Mouse (Mus musculus) embryonic facial prominence, embryonic 13.5 days (tissue): ENCODE data around the gene Rbm20. TPM values are rescaled to one million over a fixed set of nuclear protein-coding genes. Genes with fewer than 3 reads are reported as not detected.
A peak's percentile ranks its signal among the peaks of the same experiment; 100 is the strongest.

Source experiments
- ATAC-seq: fragments of 200-750 bp; cut with Nextera tagmentation; 2 replicates; pipeline ENCODE4 v1.8.0; 2017; ENCODE audit warnings: low read depth; ENCODE audit not compliant: insufficient number of reproducible peaks, insufficient read depth, low FRiP score, low TSS enrichment
- H3K27ac ChIP-seq: fragments of 300-500 bp; sonication (generic); 2 replicates; pipeline ENCODE4 v1.5.1; 2015; ENCODE audit warnings: moderate library complexity, mild to moderate bottlenecking, inconsistent platforms
- H3K27me3 ChIP-seq: fragments of 300-500 bp; sonication (generic); 2 replicates; pipeline ENCODE4 v1.6.1; 2015; ENCODE audit warnings: mild to moderate bottlenecking, inconsistent platforms
- H3K36me3 ChIP-seq: fragments of 300-500 bp; sonication (generic); 2 replicates; pipeline ENCODE4 v1.6.1; 2015; ENCODE audit warnings: mild to moderate bottlenecking, inconsistent platforms
- H3K4me1 ChIP-seq: fragments of 300-500 bp; sonication (generic); 2 replicates; pipeline ENCODE4 v1.6.1; 2015; ENCODE audit warnings: inconsistent platforms
- H3K4me2 ChIP-seq: fragments of 300-500 bp; sonication (generic); 2 replicates; pipeline ENCODE4 v1.6.1; 2015; ENCODE audit warnings: moderate library complexity, mild to moderate bottlenecking, inconsistent platforms
- H3K4me3 ChIP-seq: fragments of 300-500 bp; sonication (generic); 2 replicates; pipeline ENCODE4 v1.5.1; 2015; ENCODE audit warnings: mild to moderate bottlenecking, inconsistent platforms
- H3K9ac ChIP-seq: fragments of 300-500 bp; sonication (generic); 2 replicates; pipeline ENCODE4 v1.6.1; 2015; ENCODE audit warnings: mild to moderate bottlenecking, inconsistent platforms
- H3K9me3 ChIP-seq: fragments of 300-500 bp; sonication (generic); 2 replicates; pipeline ENCODE4 v1.6.1; 2016; ENCODE audit warnings: inconsistent platforms
- WGBS: fragments of 180-500 bp; shearing (Covaris S2); methylation state at CpG from one replicate; pipeline ENCODE4 v1.1.7; 2015; ENCODE audit warnings: mixed read lengths; 5-methylcytosine and 5-hydroxymethylcytosine counted together
- polyA plus RNA-seq: library from polyadenylated mRNA; unstranded; fragments of >200 nt; fragmentation: Nextera tagmentation; extraction: Ambion mirVana; gene quantifications from 2 replicates; pipeline ENCODE4 v1.2.1, GENCODE M21; 2015

Gene Rbm20
- polyA plus RNA-seq, 1 experiment from 2014 or later: 4.2 TPM

DNA sequence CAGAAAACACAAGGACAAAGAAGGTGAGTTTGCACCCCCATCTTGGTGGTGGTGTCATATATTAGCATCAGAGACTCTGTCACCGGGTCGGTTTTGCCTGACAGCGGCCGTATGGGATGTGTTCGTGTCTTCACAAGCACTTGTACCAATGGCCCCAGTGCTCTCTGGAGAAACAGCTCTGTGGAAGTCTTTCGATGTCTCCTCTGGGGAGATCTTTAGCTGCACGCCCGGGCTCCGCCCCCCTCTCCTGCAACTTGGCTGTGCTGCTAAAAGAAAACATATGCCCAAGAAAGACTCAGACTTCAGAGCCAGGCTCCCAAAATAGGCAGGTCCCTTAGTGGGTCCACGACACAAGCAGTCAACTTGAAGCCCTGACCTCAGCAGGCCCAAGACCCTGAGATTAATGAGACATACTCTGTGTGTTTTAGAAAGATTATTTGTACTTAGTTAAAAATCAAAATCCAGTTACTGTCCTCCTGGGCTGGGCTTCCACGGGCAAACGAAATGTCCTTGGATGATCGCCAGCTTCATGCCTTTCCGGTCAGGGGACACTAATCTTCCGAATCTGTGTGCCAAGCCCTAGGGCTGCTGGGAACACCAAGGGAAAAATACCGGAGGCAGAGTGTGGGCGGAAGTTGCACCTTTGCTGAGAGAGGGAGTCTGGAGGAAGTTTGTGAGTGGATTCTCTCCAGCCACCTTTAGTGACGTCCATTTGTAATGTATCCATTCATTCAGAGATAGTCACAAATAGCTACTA lies 173.2 kb downstream of the Rbm20 start:
- no peaks in the 10 kb centered on the region for H3K27me3 ChIP-seq
- peak overlapping the region; percentile 44 for H3K4me2 ChIP-seq
- H3K4me1 ChIP-seq: peaks cover 51% of the 10 kb centered on the region
- 22% methylated on average over 18 of the region's 18 CpGs for WGBS
- H3K27ac ChIP-seq: peak overlapping the region; percentile 90
- H3K9ac ChIP-seq: no peak overlapping the region
- ATAC-seq: 0 out of 2 replicates have a peak, but pooled peaks have one; percentile 28
- no peaks in the 10 kb centered on the region for H3K36me3 ChIP-seq
- H3K4me3 ChIP-seq: no peak overlapping the region
- H3K9me3 ChIP-seq: no peaks in the 10 kb centered on the region

- ATAC-seq: no peak
- H3K9me3 ChIP-seq: no peaks in the 10 kb centered on the region
- peak overlapping the region; percentile 90 for H3K27ac ChIP-seq
- H3K4me1 ChIP-seq: peaks cover 56% of the 10 kb centered on the region
- H3K4me2 ChIP-seq: no peak overlapping the region
- H3K9ac ChIP-seq: 0 out of 2 replicates have a peak overlapping the region, but pooled peaks have one; percentile 12
- no peak overlapping the region for H3K4me3 ChIP-seq
- 64% methylated on average over 13 of the region's 13 CpGs for WGBS
- H3K36me3 ChIP-seq: no peaks in the 10 kb centered on the region
- H3K27me3 ChIP-seq: no peaks in the 10 kb centered on the region
Observed at GRCm38 (mm10) chr19:53851352-53851751, 174.2 kb downstream of the Rbm20 start.

DNA sequence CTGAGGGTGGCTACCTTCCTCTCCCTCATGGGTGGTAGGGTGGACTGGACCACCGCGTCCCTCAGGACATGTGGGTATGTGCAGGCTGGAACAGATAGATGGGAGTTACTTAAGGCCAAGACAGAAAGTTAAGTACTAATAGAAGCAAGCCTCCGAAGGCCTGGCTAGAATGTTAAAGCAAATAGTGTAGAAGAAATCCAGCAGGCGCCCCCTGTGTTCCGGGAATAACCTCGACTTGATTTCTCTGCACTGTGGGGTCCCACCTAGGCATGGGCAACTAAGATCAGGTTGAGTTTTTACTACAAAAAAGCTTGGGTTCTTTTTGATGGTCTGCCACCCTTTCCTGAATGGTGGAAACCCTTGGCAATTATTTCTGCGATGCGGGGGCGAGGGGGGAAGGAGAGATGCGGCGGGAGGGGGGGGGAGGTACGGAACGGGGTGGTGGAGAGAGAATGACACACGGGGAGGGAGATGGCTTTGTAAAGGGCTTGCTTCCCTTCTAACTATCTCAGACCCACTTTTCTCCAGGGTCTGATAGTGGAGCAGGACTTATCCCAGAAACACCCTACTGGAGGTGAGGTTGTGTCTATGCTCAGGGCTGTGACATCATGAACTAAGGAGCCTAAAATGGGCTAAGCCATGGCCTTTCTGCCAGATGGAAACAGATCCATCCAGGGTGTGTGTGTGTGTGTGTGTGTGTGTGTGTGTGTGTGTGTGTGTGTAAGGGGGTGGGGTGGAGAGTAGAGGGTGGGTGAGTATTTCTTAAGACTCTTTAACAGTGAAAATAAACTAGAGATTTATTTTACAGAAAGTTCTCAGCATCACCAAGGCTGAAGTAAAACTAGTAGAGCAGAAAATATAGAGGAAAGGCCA lies 175.0 kb downstream of the Rbm20 start:
- no peak overlapping the region for H3K4me3 ChIP-seq
- H3K27me3 ChIP-seq: no peaks in the 10 kb centered on the region
- no peaks in the 10 kb centered on the region for H3K9me3 ChIP-seq
- WGBS: 81% methylated on average over 13 of the region's 14 CpGs
- no peak overlapping the region for H3K9ac ChIP-seq
- no peak for ATAC-seq
- peaks cover 56% of the 10 kb centered on the region for H3K4me1 ChIP-seq
- H3K4me2 ChIP-seq: peak overlapping the region; percentile 38; the same call in 1 of the 2 replicates
- peak overlapping the region; percentile 90 for H3K27ac ChIP-seq
- H3K36me3 ChIP-seq: no peaks in the 10 kb centered on the region

DNA sequence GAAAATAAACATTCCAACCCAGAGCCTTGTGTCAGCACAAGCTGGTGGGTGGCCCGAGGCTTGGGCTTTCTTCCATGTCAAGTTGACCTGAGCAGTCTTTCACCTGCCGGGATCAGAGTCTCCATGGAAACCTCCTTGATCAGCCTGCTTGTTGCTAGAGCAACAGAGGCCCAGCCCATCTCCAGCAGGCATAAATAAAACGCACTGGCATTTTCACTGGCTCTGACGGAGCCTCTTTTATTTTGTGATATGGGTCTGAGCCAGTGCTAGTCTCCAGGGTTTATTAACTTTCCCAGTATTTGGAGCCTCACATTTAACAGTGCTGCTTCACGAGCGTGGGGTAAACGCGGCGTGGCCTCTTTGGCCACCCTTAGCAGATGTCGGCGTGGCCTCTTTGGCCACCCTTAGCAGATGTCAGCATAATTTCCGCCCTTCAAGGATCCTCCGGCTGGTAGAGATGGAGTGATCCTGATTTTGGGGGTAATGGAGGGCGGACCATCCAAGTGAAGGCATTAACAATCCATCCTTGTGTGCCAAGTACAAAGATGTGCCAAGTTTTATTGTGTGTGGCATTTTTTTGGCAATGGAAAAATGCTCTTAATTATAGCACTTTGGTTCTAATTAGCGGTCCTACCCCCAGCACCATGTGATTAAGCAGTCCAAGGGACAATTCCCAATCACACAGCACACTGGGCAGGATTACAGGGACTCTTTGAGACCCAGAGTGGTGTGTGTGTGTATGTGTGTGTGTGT lies 175.8 kb downstream of the Rbm20 start:
- H3K9ac ChIP-seq: no peak overlapping the region
- peak overlapping the region; percentile 90 for H3K27ac ChIP-seq
- no peak overlapping the region for H3K4me3 ChIP-seq
- no peaks in the 10 kb centered on the region for H3K9me3 ChIP-seq
- H3K4me1 ChIP-seq: peaks cover 61% of the 10 kb centered on the region
- H3K4me2 ChIP-seq: peak overlapping the region; percentile 38
- no peaks in the 10 kb centered on the region for H3K36me3 ChIP-seq
- WGBS: 35% methylated on average over 15 of the region's 15 CpGs
- peak; percentile 57; the same call in 1 of the 2 replicates for ATAC-seq
- no peaks in the 10 kb centered on the region for H3K27me3 ChIP-seq

GRCm38 (mm10) chr19:53854978-53855377 lies 177.9 kb downstream of the Rbm20 start:
- H3K4me3 ChIP-seq: no peak overlapping the region
- WGBS: 54% methylated on average over 4 of the region's 4 CpGs
- H3K4me1 ChIP-seq: peaks cover 73% of the 10 kb centered on the region
- H3K36me3 ChIP-seq: no peaks in the 10 kb centered on the region
- no peak overlapping the region for H3K27ac ChIP-seq
- no peak overlapping the region for H3K4me2 ChIP-seq
- ATAC-seq: no peak
- H3K27me3 ChIP-seq: no peaks in the 10 kb centered on the region
- H3K9ac ChIP-seq: no peak overlapping the region
- no peaks in the 10 kb centered on the region for H3K9me3 ChIP-seq

GRCm38 (mm10) chr19:53855781-53856180 lies 178.7 kb downstream of the Rbm20 start:
- H3K4me1 ChIP-seq: peaks cover 69% of the 10 kb centered on the region
- H3K4me3 ChIP-seq: no peak overlapping the region
- H3K9ac ChIP-seq: no peak overlapping the region
- H3K27ac ChIP-seq: no peak overlapping the region
- 80% methylated on average over 5 of the region's 5 CpGs for WGBS
- H3K36me3 ChIP-seq: no peaks in the 10 kb centered on the region
- H3K9me3 ChIP-seq: no peaks in the 10 kb centered on the region
- no peak for ATAC-seq
- H3K4me2 ChIP-seq: no peak overlapping the region
- no peaks in the 10 kb centered on the region for H3K27me3 ChIP-seq

- Histone ChIP-seq H3K27ac (no peak overlapping the region), H3K4me3 (no peak overlapping the region)
Observed at GRCm38 (mm10) chr19:53856794-53857193, 179.7 kb downstream of the Rbm20 start.

DNA sequence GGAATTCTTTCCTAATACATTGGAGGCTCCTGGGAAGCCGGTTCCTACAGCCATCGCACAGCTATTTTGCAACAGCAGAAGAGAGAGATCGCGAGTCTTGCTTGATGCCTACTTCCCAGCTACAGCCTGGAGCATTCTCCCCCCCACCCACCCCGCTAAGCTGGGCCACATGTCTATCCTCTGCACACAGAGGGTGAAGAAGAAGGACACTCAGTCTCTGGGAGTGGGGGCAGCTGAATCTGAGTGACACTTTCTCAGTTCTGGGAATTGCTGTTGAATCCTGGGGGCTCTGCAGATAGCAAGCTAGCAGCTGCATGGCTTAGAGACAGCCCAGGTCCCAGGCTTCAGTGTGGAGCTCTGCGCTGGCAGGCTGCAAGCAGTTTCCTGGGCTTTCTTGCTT lies 180.9 kb downstream of the Rbm20 start:
- peaks cover 54% of the 10 kb centered on the region for H3K4me1 ChIP-seq
- no peaks in the 10 kb centered on the region for H3K9me3 ChIP-seq
- H3K9ac ChIP-seq: no peak overlapping the region
- no peaks in the 10 kb centered on the region for H3K36me3 ChIP-seq
- ATAC-seq: no peak
- H3K27ac ChIP-seq: peak overlapping the region; percentile 52
- 53% methylated on average over 6 of the region's 6 CpGs for WGBS
- no peak overlapping the region for H3K4me3 ChIP-seq
- H3K4me2 ChIP-seq: no peak overlapping the region
- H3K27me3 ChIP-seq: no peaks in the 10 kb centered on the region

More at GRCm38 (mm10) chr19:53856794-53857193, 179.7 kb downstream of the Rbm20 start:
- Histone ChIP-seq H3K36me3 (no peaks in the 10 kb centered on the region), H3K4me1 (peaks cover 59% of the 10 kb centered on the region), H3K9ac (no peak overlapping the region), H3K27me3 (no peaks in the 10 kb centered on the region), H3K9me3 (no peaks in the 10 kb centered on the region), H3K4me2 (no peak overlapping the region)
- WGBS: 81% methylated on average over 9 of the region's 9 CpGs
- ATAC-seq: no peak

DNA sequence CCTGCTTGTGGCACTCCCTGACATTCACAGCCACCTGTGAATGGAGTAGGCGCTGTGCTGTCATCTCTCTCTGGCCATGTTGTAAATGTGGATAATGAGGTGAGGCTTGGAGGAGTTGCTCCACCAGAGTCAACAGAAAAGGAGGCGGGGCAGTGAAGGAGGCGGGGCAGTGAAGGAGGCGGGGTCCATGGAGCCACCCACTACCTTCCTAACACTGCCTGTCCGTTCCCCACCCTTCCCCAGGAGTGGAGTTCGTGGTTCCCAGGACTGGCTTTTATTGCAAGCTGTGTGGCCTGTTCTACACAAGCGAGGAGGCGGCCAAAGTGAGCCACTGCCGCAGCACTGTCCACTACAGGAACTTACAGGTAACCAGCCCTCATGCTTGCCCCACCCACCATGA lies 182.0 kb downstream of the Rbm20 start:
- Histone ChIP-seq H3K4me1 (peaks cover 42% of the 10 kb centered on the region), H3K4me2 (no peak overlapping the region), H3K27me3 (no peaks in the 10 kb centered on the region), H3K9ac (no peak overlapping the region), H3K36me3 (no peaks in the 10 kb centered on the region), H3K27ac (peak overlapping the region; percentile 35), H3K9me3 (no peaks in the 10 kb centered on the region), H3K4me3 (no peak overlapping the region)
- no peak for ATAC-seq
- 31% methylated on average over 9 of the region's 9 CpGs for WGBS

- no peak for ATAC-seq
- Histone ChIP-seq H3K9ac (no peak overlapping the region), H3K27me3 (no peaks in the 10 kb centered on the region), H3K36me3 (no peaks in the 10 kb centered on the region), H3K4me3 (no peak overlapping the region), H3K27ac (peak overlapping the region; percentile 35), H3K4me1 (peaks cover 41% of the 10 kb centered on the region), H3K4me2 (no peak overlapping the region), H3K9me3 (no peaks in the 10 kb centered on the region)
- WGBS: 37% methylated on average over 7 of the region's 7 CpGs
Observed at GRCm38 (mm10) chr19:53859593-53859992, 182.5 kb downstream of the Rbm20 start.

- WGBS: 74% methylated on average over 7 of the region's 7 CpGs
- Histone ChIP-seq H3K36me3 (no peaks in the 10 kb centered on the region), H3K4me3 (no peak overlapping the region), H3K4me1 (peaks cover 35% of the 10 kb centered on the region), H3K27me3 (no peaks in the 10 kb centered on the region), H3K9me3 (no peaks in the 10 kb centered on the region), H3K4me2 (no peak overlapping the region), H3K9ac (no peak overlapping the region), H3K27ac (no peak overlapping the region)
- ATAC-seq: no peak
Observed at GRCm38 (mm10) chr19:53861346-53861745, 184.2 kb downstream of the Rbm20 start.
